Mouse (Mus musculus) MEL (cell line): ENCODE results near the gene Ccar1. TPM values are rescaled to one million over a fixed set of nuclear protein-coding genes. Genes with fewer than 3 reads are reported as not detected.

Source experiments
- DNase-seq: peaks from one replicate; pipeline ENCODE4 v3.0.0; 2011; ENCODE audit warnings: low read depth, low spot score
- H3K27ac ChIP-seq: 2 replicates; pipeline ENCODE4 v1.5.1; 2012; ENCODE audit warnings: low read depth, mild to moderate bottlenecking, control low read depth, low read length, moderate library complexity; ENCODE audit not compliant: control insufficient read depth
- H3K27me3 ChIP-seq, 2 experiments: fragments of 150-350 bp in 1 of 2; sonication (generic) in 1 of 2; 2 replicates each; pipeline ENCODE4 v1.6.1; 2012; ENCODE audit warnings: low read length in 2 of 2, mild to moderate bottlenecking in 2 of 2, improper control_type of control experiment in 1 of 2, moderate library complexity in 1 of 2; ENCODE audit not compliant: insufficient read depth in 2 of 2, control insufficient read depth in 1 of 2
- H3K36me3 ChIP-seq, 2 experiments: 2 replicates each; pipeline ENCODE4 v1.6.1; 2012 to 2014; ENCODE audit warnings: low read length in 2 of 2, improper control_type of control experiment in 1 of 2, inconsistent platforms in 1 of 2, mild to moderate bottlenecking in 1 of 2; ENCODE audit not compliant: insufficient read depth in 2 of 2, control insufficient read depth in 1 of 2
- H3K4me1 ChIP-seq, 2 experiments: fragments of 150-350 bp in 1 of 2; sonication (generic) in 1 of 2; 2 replicates each; pipeline ENCODE4 v1.6.1; 2012; ENCODE audit warnings: low read length in 2 of 2, improper control_type of control experiment in 1 of 2, mild to moderate bottlenecking in 1 of 2; ENCODE audit not compliant: insufficient read depth in 2 of 2, control insufficient read depth in 1 of 2
- H3K4me3 ChIP-seq, 2 experiments: fragments of 150-350 bp in 1 of 2; sonication (generic) in 1 of 2; 2 replicates each; pipeline ENCODE4 v1.5.1; 2012; ENCODE audit warnings: low read depth in 2 of 2, low read length in 2 of 2, mild to moderate bottlenecking in 2 of 2, moderate library complexity in 2 of 2, control low read depth in 1 of 2, improper control_type of control experiment in 1 of 2; ENCODE audit not compliant: control insufficient read depth in 1 of 2, insufficient read depth in 1 of 2
- H3K79me2 ChIP-seq: 2 replicates; pipeline ENCODE4 v1.6.1; 2012; ENCODE audit warnings: mild to moderate bottlenecking, low read length, moderate library complexity; ENCODE audit not compliant: control insufficient read depth, poor library complexity, insufficient read depth
- H3K9ac ChIP-seq: 2 replicates; pipeline ENCODE4 v1.6.1; 2012; ENCODE audit warnings: low read depth, mild to moderate bottlenecking, control low read depth, low read length, moderate library complexity; ENCODE audit not compliant: control insufficient read depth, poor library complexity, severe bottlenecking
- H3K9me3 ChIP-seq: fragments of 150-350 bp; sonication (generic); replicated peaks from 2 replicates; pipeline ENCODE4 v1.6.1; 2012; ENCODE audit warnings: mild to moderate bottlenecking, low read length, improper control_type of control experiment, moderate library complexity; ENCODE audit not compliant: insufficient read depth
- BHLHE40 ChIP-seq: IDR thresholded peaks from 2 replicates; pipeline ENCODE4 v1.6.1; 2012; ENCODE audit warnings: low read depth, mild to moderate bottlenecking, inconsistent platforms, low read length, improper control_type of control experiment, borderline replicate concordance
- CHD1 ChIP-seq: IDR thresholded peaks from 2 replicates; pipeline ENCODE4 v1.6.1; 2012; ENCODE audit warnings: low read depth, mild to moderate bottlenecking, inconsistent platforms, low read length, improper control_type of control experiment
- CHD2 ChIP-seq: IDR thresholded peaks from 2 replicates; pipeline ENCODE4 v1.6.1; 2011; ENCODE audit warnings: low read length, improper control_type of control experiment
- E2F4 ChIP-seq: IDR thresholded peaks from 2 replicates; pipeline ENCODE4 v1.6.1; 2011; ENCODE audit warnings: low read depth, low read length, improper control_type of control experiment, borderline replicate concordance
- EP300 ChIP-seq, 2 experiments: IDR thresholded peaks; 2 replicates each; pipeline ENCODE4 v1.6.1; 2011; ENCODE audit warnings: improper control_type of control experiment in 2 of 2, low read length in 2 of 2, low read depth in 1 of 2, mild to moderate bottlenecking in 1 of 2
- GATA1 ChIP-seq: IDR thresholded peaks from 2 replicates; pipeline ENCODE4 v1.6.1; 2011; ENCODE audit warnings: low read depth, low read length, improper control_type of control experiment
- HCFC1 ChIP-seq: IDR thresholded peaks from 2 replicates; pipeline ENCODE4 v1.6.1; 2012; ENCODE audit warnings: low read depth, mild to moderate bottlenecking, inconsistent platforms, low read length, improper control_type of control experiment, moderate library complexity
- KAT2A ChIP-seq: conservative IDR thresholded peaks from 2 replicates; pipeline ENCODE4 v1.6.1; 2012; ENCODE audit warnings: low read depth, low read length, improper control_type of control experiment, inconsistent platforms
- MEF2A ChIP-seq: IDR thresholded peaks from 2 replicates; pipeline ENCODE4 v1.6.1; 2014; ENCODE audit warnings: low read depth, mild to moderate bottlenecking, inconsistent platforms, low read length, improper control_type of control experiment; ENCODE audit not compliant: poor library complexity, insufficient replicate concordance, severe bottlenecking; ENCODE audit errors: extremely low read depth
- MXI1 ChIP-seq: IDR thresholded peaks from 2 replicates; pipeline ENCODE4 v1.6.1; 2011; ENCODE audit warnings: mild to moderate bottlenecking, low read depth, low read length, improper control_type of control experiment
- MYB ChIP-seq: IDR thresholded peaks from 2 replicates; pipeline ENCODE4 v1.6.1; 2011; ENCODE audit warnings: mild to moderate bottlenecking, low read depth, low read length, improper control_type of control experiment
- MYC ChIP-seq: IDR thresholded peaks from 2 replicates; pipeline ENCODE4 v1.6.1; 2011; ENCODE audit warnings: low read depth, mild to moderate bottlenecking, low read length, improper control_type of control experiment, moderate library complexity
- NELFE ChIP-seq: IDR thresholded peaks from 2 replicates; pipeline ENCODE4 v1.6.1; 2011; ENCODE audit warnings: low read depth, low read length, improper control_type of control experiment
- NRF1 ChIP-seq: IDR thresholded peaks from 2 replicates; pipeline ENCODE4 v1.6.1; 2014; ENCODE audit warnings: low read depth, mild to moderate bottlenecking, inconsistent platforms, low read length, improper control_type of control experiment, moderate library complexity; ENCODE audit not compliant: poor library complexity, insufficient read depth, severe bottlenecking
- POLR2A ChIP-seq, 2 experiments: IDR thresholded peaks; 2 replicates each; pipeline ENCODE4 v1.6.1; 2011 to 2012; ENCODE audit warnings: low read length in 2 of 2, mild to moderate bottlenecking in 2 of 2, control low read depth in 1 of 2, improper control_type of control experiment in 1 of 2, low read depth in 1 of 2, moderate library complexity in 1 of 2; ENCODE audit not compliant: control insufficient read depth in 1 of 2, insufficient read depth in 1 of 2, poor library complexity in 1 of 2
- RAD21 ChIP-seq: IDR thresholded peaks from 2 replicates; pipeline ENCODE4 v1.6.1; 2011; ENCODE audit warnings: mild to moderate bottlenecking, low read depth, low read length, improper control_type of control experiment
- SMC3 ChIP-seq: IDR thresholded peaks from 2 replicates; pipeline ENCODE4 v1.6.1; 2011; ENCODE audit warnings: low read depth, low read length, improper control_type of control experiment
- USF2 ChIP-seq, 2 experiments: IDR thresholded peaks; 2 replicates each; pipeline ENCODE4 v1.6.1; 2011 to 2012; ENCODE audit warnings: improper control_type of control experiment in 2 of 2, low read length in 2 of 2, borderline replicate concordance in 1 of 2, inconsistent platforms in 1 of 2, low read depth in 1 of 2, mild to moderate bottlenecking in 1 of 2; ENCODE audit not compliant: insufficient read depth in 1 of 2
- ZC3H11A ChIP-seq: IDR thresholded peaks from 2 replicates; pipeline ENCODE4 v1.6.1; 2012; ENCODE audit warnings: low read depth, mild to moderate bottlenecking, inconsistent platforms, low read length, improper control_type of control experiment
- ZKSCAN1 ChIP-seq: IDR thresholded peaks from 2 replicates; pipeline ENCODE4 v1.6.1; 2012; ENCODE audit warnings: low read depth, mild to moderate bottlenecking, inconsistent platforms, low read length, improper control_type of control experiment, moderate library complexity
- ZMIZ1 ChIP-seq: IDR thresholded peaks from 2 replicates; pipeline ENCODE4 v1.6.1; 2012; ENCODE audit warnings: low read depth, mild to moderate bottlenecking, inconsistent platforms, low read length, improper control_type of control experiment, moderate library complexity
- ZNF384 ChIP-seq: IDR thresholded peaks from 2 replicates; pipeline ENCODE4 v1.6.1; 2012; ENCODE audit warnings: low read depth, mild to moderate bottlenecking, inconsistent platforms, low read length, improper control_type of control experiment
- polyA plus RNA-seq, 2 experiments: library from polyadenylated mRNA; stranded (reverse) in 1 of 2; unstranded in 1 of 2; fragments of >175 nt in 1 of 2; fragments of >200 nt in 1 of 2; gene quantifications; 2 replicates each; pipeline versions ENCODE4 v1.2.1 to v1.2.4; 2012; ENCODE audit warnings: low replicate concordance in 2 of 2, low read depth in 1 of 2; ENCODE audit not compliant: insufficient read length in 2 of 2, insufficient read depth in 1 of 2, missing spikeins in 1 of 2
- total RNA-seq: library from RNA; depleted of rRNA; stranded (reverse); fragments of 300-350 nt; gene quantifications from 2 replicates; pipeline ENCODE4 v1.2.3, GENCODE M21; 2012

Ccar1 gene
- total and polyA plus RNA-seq, 3 experiments: 41.5 to 66.8 (median 65.4) TPM

DNA sequence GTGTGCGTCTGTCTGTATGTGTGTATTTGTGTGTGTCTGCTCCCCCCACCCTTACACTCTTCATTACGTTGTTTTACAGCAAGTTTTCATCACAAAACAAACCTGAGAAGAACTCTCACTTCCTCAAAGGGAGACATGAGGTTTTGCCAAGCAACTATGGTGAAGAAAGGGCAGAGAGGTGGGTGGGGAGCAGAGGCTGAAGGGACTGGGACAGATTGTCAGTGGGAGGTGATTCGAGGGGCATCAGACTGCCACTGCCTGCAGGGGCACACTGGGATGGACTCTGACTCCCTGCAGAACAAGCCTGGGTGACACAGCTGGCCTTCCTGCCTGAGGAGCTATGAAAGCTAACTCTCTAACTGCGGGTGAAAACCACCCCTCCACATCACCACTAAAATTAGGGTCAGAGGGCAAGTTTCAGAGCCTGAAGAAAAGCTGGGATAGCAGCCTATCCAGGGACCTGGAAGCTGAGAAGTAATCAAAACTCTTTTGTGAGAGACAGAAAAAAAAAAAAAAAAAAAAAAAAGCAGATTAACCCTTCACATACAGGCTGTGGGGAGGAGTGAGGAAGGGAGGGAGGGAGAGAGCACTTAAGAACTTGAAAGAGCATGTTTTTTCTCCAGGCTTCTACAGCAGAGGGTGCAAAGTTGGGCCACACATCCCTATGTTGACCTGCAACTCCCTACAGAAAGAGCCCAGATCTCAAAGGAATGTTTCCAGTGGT is 55.0 kb downstream of the Ccar1 start:
- no peak overlapping the region for H3K27ac ChIP-seq
- H3K27me3 ChIP-seq: no peaks in the 10 kb centered on the region
- no peaks in the 10 kb centered on the region for H3K4me1 ChIP-seq
- DNase-seq: no peak
- H3K9ac ChIP-seq: no peak overlapping the region
- no peaks in the 10 kb centered on the region for H3K9me3 ChIP-seq
- H3K79me2 ChIP-seq: no peaks in the 10 kb centered on the region
- no peaks in the 10 kb centered on the region; a peak in 1 of 4 replicates for H3K36me3 ChIP-seq
- TF ChIP-seq NELFE: no peak
- peak; percentile 67 for TF ChIP-seq ZNF384
- no peak overlapping the region for H3K4me3 ChIP-seq

DNA sequence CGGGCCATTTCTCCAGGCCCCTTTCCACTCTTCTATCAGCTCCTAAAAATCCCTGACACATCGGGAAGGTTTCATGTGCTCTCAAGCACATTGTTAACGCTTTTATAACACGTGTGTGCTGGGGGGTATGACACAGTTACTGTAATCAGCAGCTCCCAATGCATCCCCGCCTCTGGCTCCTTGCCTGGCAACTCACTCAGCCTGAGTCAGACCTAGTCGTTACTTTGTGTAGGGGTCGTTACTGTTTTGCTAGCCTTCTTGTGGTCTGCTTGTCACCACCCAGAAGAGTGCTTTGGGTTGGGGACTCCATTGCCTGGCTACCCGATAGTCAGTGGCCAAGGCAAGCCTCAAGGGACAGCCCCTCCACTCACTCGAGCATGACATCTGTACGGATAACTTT is 61.3 kb downstream of the Ccar1 start:
- H3K4me3 ChIP-seq: no peak overlapping the region
- H3K27ac ChIP-seq: no peak overlapping the region
- no peaks in the 10 kb centered on the region for H3K9me3 ChIP-seq
- no peaks in the 10 kb centered on the region for H3K4me1 ChIP-seq
- TF ChIP-seq CHD1 (no peak), USF2 (IDR thresholded peaks at IDR 0.05; ENCODE audit: borderline replicate concordance in 1 of 2, insufficient read depth in 1 of 2, low read depth in 1 of 2, low read length in 2 of 2) (no peak), POLR2A (IDR thresholded peaks at IDR 0.05; ENCODE audit: control insufficient read depth in 1 of 2, insufficient read depth in 1 of 2, low read depth in 1 of 2, low read length in 2 of 2, poor library complexity in 1 of 2) (no peak), GATA1 (no peak), CHD2 (no peak), MEF2A (no peak)
- H3K36me3 ChIP-seq: no peaks in the 10 kb centered on the region; a peak in 1 of 4 replicates
- DNase-seq: no peak
- H3K79me2 ChIP-seq: no peaks in the 10 kb centered on the region
- no peak overlapping the region for H3K9ac ChIP-seq
- H3K27me3 ChIP-seq: peaks cover 0 to 10% of the 10 kb centered on the region in 2 experiments

DNA sequence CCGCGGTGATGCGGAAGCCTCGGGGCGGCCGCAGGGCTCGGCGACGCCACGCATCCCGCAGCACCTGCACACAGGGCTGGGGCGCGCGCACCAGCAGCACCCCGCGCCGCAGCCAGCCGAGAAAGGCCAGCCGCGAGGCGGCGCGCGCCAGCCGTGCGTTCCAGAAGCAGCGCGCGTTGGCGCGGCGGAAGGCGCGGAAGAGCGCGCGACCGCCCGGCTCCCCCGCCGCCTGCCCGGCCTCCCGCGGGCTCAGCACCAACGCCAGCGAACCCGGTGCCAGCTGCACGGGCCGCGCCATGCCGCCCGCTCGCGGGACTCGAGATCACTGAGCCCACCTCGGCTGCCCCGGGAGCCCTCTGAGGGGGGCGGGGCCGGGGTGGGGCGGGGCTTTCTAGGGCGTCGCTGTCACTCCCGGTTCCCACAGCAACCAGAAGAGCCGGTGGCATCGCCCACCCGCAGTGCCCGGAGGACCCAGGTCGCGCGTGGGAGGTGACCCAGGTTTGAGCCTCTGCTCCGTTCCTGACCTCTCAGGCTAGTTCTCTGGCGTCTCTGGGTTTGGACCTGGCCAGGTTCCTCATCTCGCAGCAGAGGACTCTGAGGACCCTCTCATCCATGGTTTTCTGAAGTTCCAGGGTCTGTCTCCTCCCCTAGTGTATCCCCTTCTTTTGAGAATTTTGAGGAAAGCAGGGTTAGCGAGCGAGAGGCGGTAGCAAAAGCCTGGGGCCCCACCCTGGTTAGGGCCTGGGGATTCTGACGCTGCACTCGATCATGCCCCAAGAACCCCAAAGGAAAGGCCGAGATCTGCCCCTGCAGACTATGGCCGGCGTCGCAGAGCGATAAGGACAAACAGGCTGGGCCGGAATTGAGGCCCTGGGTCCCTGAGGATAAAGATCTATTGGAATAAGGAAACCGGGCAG is 66.1 kb downstream of the Ccar1 start, which contains the start of gene Stox1:
Gene Stox1, minus strand, starts transcription at position 358 of the 917 bp plus-strand sequence.
- Histone ChIP-seq H3K4me3 (peak within 1 kb of the TSS; percentile 47 to 48), H3K27me3 (peaks cover 0 to 25% of the 10 kb centered on the region in 2 experiments), H3K36me3 (no peaks in the 10 kb centered on the region; a peak in 1 of 4 replicates), H3K9me3 (no peaks in the 10 kb centered on the region), H3K9ac (peak within 1 kb of the TSS; percentile 57), H3K4me1 (peaks cover 0 to 2% of the 10 kb centered on the region in 2 experiments; a peak in 1 of 4 replicates), H3K27ac (no peak within 1 kb of the TSS), H3K79me2 (no peaks in the 10 kb centered on the region)
- peak; percentile 50 for DNase-seq
- TF ChIP-seq KAT2A (no peak), E2F4 (no peak), MXI1 (no peak), HCFC1 (no peak), EP300 (IDR thresholded peaks at IDR 0.05; ENCODE audit: low read depth in 1 of 2, low read length in 2 of 2) (no peak), MYC (no peak), MYB (no peak), ZKSCAN1 (no peak), SMC3 (peak; percentile 46; the same call in 1 of the 2 replicates), ZMIZ1 (no peak), NRF1 (no peak), RAD21 (peak; percentile 42), BHLHE40 (no peak), ZNF384 (no peak), ZC3H11A (peak; percentile 16; the same call in 1 of the 2 replicates)
